Mouse (Mus musculus): Measurements from ENCODE around the gene Gal3st3.
A peak's percentile ranks its signal among the peaks of the same experiment; 100 is the strongest.

GRCm38 (mm10) chr19:5294972-5295735 is 3.0 kb upstream of the Gal3st3 start, which contains the start of gene Sf3b2:
- TF ChIP-seq CTCF (IDR thresholded peaks at IDR 0.05; ENCODE audit: insufficient read depth, low read length) (peak; percentile 79), POLR2A (IDR thresholded peaks at IDR 0.05; ENCODE audit: borderline replicate concordance, extremely low read depth, low read depth, low read length) (peak; percentile 68; the same call in 1 of the 2 replicates)

Measured in lung, adult 2 months (tissue).